Mouse (Mus musculus): ENCODE measurements around the gene Plac9a. TPM values are rescaled to one million over a fixed set of nuclear protein-coding genes. Genes with fewer than 3 reads are reported as not detected.
"Not testable (repeated sequence)": the region's sequence is repeated elsewhere in the genome, so short reads cannot be mapped to it uniquely, and the experiment has no call there.

Plac9a gene
- polyA plus RNA-seq (2015; fragmentation: Nextera tagmentation; extraction: Ambion mirVana) = 1.9 and 2.8 TPM in 2 replicates

- H3K4me1 ChIP-seq (replicated peaks; ENCODE audit: control insufficient read depth, insufficient read depth); H3K27me3 ChIP-seq (ENCODE audit: control insufficient read depth, insufficient read depth, low read length); H3K9me3 ChIP-seq (ENCODE audit: control insufficient read depth, low read length); H3K4me3 ChIP-seq (ENCODE audit: low read depth, low read length); H3K9ac ChIP-seq (ENCODE audit: low read length); H3K27ac ChIP-seq (replicated peaks); ATAC-seq (ENCODE audit: low FRiP score, low TSS enrichment); DNase-seq (ENCODE audit: low spot score); H3K36me3 ChIP-seq (ENCODE audit: control insufficient read depth, insufficient read depth, low read length); H3K4me2 ChIP-seq (replicated peaks; ENCODE audit: low read depth): not testable (repeated sequence)
- WGBS = no CpG with 5 or more reads among the region's 10 CpGs
These were observed at the start of gene Plac9a for GRCm38 (mm10) chr14:25903000-25903399. Plac9a (minus strand) TSS chr14:25903100.

- not testable (repeated sequence) for H3K27me3 ChIP-seq (ENCODE audit: control insufficient read depth, insufficient read depth, low read length); H3K4me1 ChIP-seq (replicated peaks; ENCODE audit: control insufficient read depth, insufficient read depth); DNase-seq (ENCODE audit: low spot score); H3K36me3 ChIP-seq (ENCODE audit: control insufficient read depth, insufficient read depth, low read length); H3K27ac ChIP-seq (replicated peaks); H3K4me2 ChIP-seq (replicated peaks; ENCODE audit: low read depth); H3K9me3 ChIP-seq (ENCODE audit: control insufficient read depth, low read length); H3K9ac ChIP-seq (ENCODE audit: low read length); ATAC-seq (ENCODE audit: low FRiP score, low TSS enrichment); H3K4me3 ChIP-seq (ENCODE audit: low read depth, low read length)
- no CpG with 5 or more reads among the region's 8 CpGs for WGBS
These were observed 35.1 kb upstream of the Plac9a start, which contains the start of gene Cphx1 for GRCm38 (mm10) chr14:25938004-25938403. Cphx1 (plus strand) TSS chr14:25938304.

- H3K4me2 ChIP-seq (replicated peaks; ENCODE audit: low read depth); H3K9ac ChIP-seq (ENCODE audit: low read length); H3K36me3 ChIP-seq (ENCODE audit: control insufficient read depth, insufficient read depth, low read length); H3K4me1 ChIP-seq (replicated peaks; ENCODE audit: control insufficient read depth, insufficient read depth); H3K27me3 ChIP-seq (ENCODE audit: control insufficient read depth, insufficient read depth, low read length); DNase-seq (ENCODE audit: low spot score); H3K4me3 ChIP-seq (ENCODE audit: low read depth, low read length); H3K9me3 ChIP-seq (ENCODE audit: control insufficient read depth, low read length); ATAC-seq (ENCODE audit: low FRiP score, low TSS enrichment); H3K27ac ChIP-seq (replicated peaks): not testable (repeated sequence)
- no CpG with 5 or more reads among the region's 5 CpGs for WGBS
These were observed 34.1 kb upstream of the Plac9a start for GRCm38 (mm10) chr14:25936867-25937630.

GRCm38 (mm10) chr14:25927562-25927881, 24.6 kb upstream of the Plac9a start, which contains the start of gene Tmem254a:
Tmem254a (minus strand) TSS chr14:25927672.
- not testable (repeated sequence) for H3K4me1 ChIP-seq (replicated peaks; ENCODE audit: control insufficient read depth, insufficient read depth); H3K36me3 ChIP-seq (ENCODE audit: control insufficient read depth, insufficient read depth, low read length); H3K4me2 ChIP-seq (replicated peaks; ENCODE audit: low read depth); DNase-seq (ENCODE audit: low spot score); H3K27ac ChIP-seq (replicated peaks); H3K9ac ChIP-seq (ENCODE audit: low read length); H3K9me3 ChIP-seq (ENCODE audit: control insufficient read depth, low read length); H3K4me3 ChIP-seq (ENCODE audit: low read depth, low read length); H3K27me3 ChIP-seq (ENCODE audit: control insufficient read depth, insufficient read depth, low read length)
- peak; percentile 89 for ATAC-seq (ENCODE audit: low FRiP score, low TSS enrichment)
- WGBS = no CpG with 5 or more reads among the region's 10 CpGs

GRCm38 (mm10) chr14:25926814-25927561, 24.1 kb upstream of the Plac9a start:
- not testable (repeated sequence) for H3K9me3 ChIP-seq (ENCODE audit: control insufficient read depth, low read length); DNase-seq (ENCODE audit: low spot score); H3K27ac ChIP-seq (replicated peaks); H3K9ac ChIP-seq (ENCODE audit: low read length); H3K4me2 ChIP-seq (replicated peaks; ENCODE audit: low read depth); H3K36me3 ChIP-seq (ENCODE audit: control insufficient read depth, insufficient read depth, low read length); H3K4me1 ChIP-seq (replicated peaks; ENCODE audit: control insufficient read depth, insufficient read depth); H3K27me3 ChIP-seq (ENCODE audit: control insufficient read depth, insufficient read depth, low read length); H3K4me3 ChIP-seq (ENCODE audit: low read depth, low read length)
- ATAC-seq (ENCODE audit: low FRiP score, low TSS enrichment) = peak; percentile 91
- WGBS = no CpG with 5 or more reads among the region's 44 CpGs

GRCm38 (mm10) chr14:25918427-25919170, 15.7 kb upstream of the Plac9a start:
- DNase-seq (ENCODE audit: low spot score); H3K27ac ChIP-seq (replicated peaks); H3K9me3 ChIP-seq (ENCODE audit: control insufficient read depth, low read length); H3K36me3 ChIP-seq (ENCODE audit: control insufficient read depth, insufficient read depth, low read length); H3K4me1 ChIP-seq (replicated peaks; ENCODE audit: control insufficient read depth, insufficient read depth); H3K9ac ChIP-seq (ENCODE audit: low read length); H3K4me3 ChIP-seq (ENCODE audit: low read depth, low read length); H3K27me3 ChIP-seq (ENCODE audit: control insufficient read depth, insufficient read depth, low read length); H3K4me2 ChIP-seq (replicated peaks; ENCODE audit: low read depth): not testable (repeated sequence)
- ATAC-seq (ENCODE audit: low FRiP score, low TSS enrichment) = peak; percentile 64; the same call in 1 of the 2 replicates
- no CpG with 5 or more reads among the region's 5 CpGs for WGBS

- H3K9me3 ChIP-seq (ENCODE audit: control insufficient read depth, low read length); H3K9ac ChIP-seq (ENCODE audit: low read length); H3K4me2 ChIP-seq (replicated peaks; ENCODE audit: low read depth); H3K4me1 ChIP-seq (replicated peaks; ENCODE audit: control insufficient read depth, insufficient read depth); H3K27ac ChIP-seq (replicated peaks); H3K36me3 ChIP-seq (ENCODE audit: control insufficient read depth, insufficient read depth, low read length); DNase-seq (ENCODE audit: low spot score); H3K4me3 ChIP-seq (ENCODE audit: low read depth, low read length); ATAC-seq (ENCODE audit: low FRiP score, low TSS enrichment); H3K27me3 ChIP-seq (ENCODE audit: control insufficient read depth, insufficient read depth, low read length): not testable (repeated sequence)
- WGBS = no CpG with 5 or more reads among the region's 8 CpGs
These were observed 6.1 kb upstream of the Plac9a start for GRCm38 (mm10) chr14:25908976-25909375.

GRCm38 (mm10) chr14:25907272-25907671, 4.4 kb upstream of the Plac9a start:
- H3K27ac ChIP-seq (replicated peaks); H3K4me3 ChIP-seq (ENCODE audit: low read depth, low read length); H3K4me1 ChIP-seq (replicated peaks; ENCODE audit: control insufficient read depth, insufficient read depth); H3K9me3 ChIP-seq (ENCODE audit: control insufficient read depth, low read length); H3K4me2 ChIP-seq (replicated peaks; ENCODE audit: low read depth); DNase-seq (ENCODE audit: low spot score); H3K27me3 ChIP-seq (ENCODE audit: control insufficient read depth, insufficient read depth, low read length); H3K9ac ChIP-seq (ENCODE audit: low read length); H3K36me3 ChIP-seq (ENCODE audit: control insufficient read depth, insufficient read depth, low read length); ATAC-seq (ENCODE audit: low FRiP score, low TSS enrichment): not testable (repeated sequence)
- WGBS = no CpG with 5 or more reads among the region's 9 CpGs
